Mouse (Mus musculus) brain, adult 2 months (tissue): ENCODE measurements at regions not wholly inside any gene's neighbourhood (a gene's known extent, or its start where the extent isn't known, plus 50 kb on each side); places are given as distances from the start of the nearest gene placed in this dataset.

Experiments
- DNase-seq: peaks from one replicate; pipeline ENCODE4 v3.0.0; 2011; ENCODE audit warnings: low read depth, low spot score

DNA sequence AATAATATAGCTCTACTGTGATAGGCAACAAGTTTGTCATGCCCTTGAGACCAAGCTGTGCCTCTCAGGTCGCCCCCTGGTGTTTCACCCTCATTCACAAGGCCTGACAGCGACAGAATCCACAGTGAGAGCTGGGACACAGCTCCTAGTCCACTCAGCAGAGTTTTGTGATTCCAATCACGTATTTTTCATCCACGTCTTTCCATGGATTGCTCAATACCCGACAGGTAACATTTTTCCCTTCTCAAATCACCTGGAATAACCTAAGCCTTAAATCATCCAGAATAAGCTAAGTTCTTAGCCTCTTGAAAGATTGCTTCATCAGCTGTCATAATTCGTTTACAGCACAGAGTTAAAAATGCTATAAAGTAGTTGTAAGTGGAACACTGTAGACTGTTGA, 211.3 kb downstream of the Ccdc91 start:
- DNase-seq, result no peak

GRCm38 (mm10) chr6:147698255-147698654, 222.6 kb downstream of the Ccdc91 start:
- no peak for DNase-seq

GRCm38 (mm10) chr6:147699449-147699848, 223.8 kb downstream of the Ccdc91 start:
- DNase-seq, result no peak

DNA sequence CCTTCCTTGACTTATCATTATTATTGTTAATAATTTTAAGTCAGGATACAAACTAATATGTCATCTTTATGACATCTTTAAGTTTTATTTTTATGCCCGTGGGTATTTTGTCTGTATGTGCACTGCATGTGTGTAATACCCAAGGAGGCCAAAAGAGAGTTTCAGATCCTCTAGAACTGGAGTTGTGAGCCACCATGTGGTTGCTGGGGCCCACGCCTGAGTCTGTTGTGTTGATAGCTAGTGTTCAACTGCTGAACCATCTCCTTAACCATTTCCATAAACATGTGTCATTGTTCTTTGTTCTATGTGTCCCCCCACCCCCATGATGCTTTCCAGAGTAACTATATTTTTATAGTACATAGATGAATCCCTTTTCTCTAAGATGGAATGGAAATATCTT, 225.0 kb downstream of the Ccdc91 start:
- no peak for DNase-seq

GRCm38 (mm10) chr6:147701956-147702355, 226.3 kb downstream of the Ccdc91 start:
- DNase-seq, result no peak

DNA sequence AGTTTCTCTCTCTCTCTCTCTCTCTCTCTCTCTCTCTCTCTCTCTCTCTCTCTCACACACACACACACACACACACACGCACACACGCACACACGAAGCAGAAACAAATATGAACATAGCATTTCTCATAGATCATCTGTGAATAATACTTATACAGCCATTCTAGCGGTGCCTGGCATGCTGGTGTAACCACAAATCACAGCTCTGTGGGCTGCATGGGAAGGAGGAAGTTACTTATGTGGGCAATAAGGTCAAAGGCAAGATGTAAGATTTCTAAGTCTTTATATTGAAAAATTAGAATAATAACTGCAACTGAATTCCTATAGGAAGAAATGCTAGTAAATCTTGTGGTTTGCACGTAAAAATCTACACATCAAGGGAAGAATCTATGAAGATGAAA, 228.7 kb downstream of the Ccdc91 start:
- no peak for DNase-seq

DNA sequence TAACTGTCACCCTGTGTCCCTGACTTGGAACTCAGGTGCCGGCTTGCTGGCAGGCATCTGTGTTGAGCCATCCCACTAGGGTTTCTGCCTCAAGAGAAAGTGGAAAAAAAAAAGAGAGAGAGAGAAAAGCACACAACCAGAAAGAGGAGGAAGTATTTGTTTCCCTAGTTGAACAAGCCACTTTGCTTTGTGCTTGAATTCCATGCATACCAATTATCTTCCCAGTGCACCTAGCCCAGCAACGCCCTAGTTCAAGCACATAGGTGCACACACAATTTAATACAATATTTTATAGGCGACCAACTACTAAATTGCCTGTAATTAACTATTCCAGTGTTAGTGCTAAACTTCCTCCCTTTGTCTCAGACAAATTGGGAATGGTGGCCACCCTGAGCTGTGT, 230.3 kb downstream of the Ccdc91 start:
- DNase-seq, result no peak

DNA sequence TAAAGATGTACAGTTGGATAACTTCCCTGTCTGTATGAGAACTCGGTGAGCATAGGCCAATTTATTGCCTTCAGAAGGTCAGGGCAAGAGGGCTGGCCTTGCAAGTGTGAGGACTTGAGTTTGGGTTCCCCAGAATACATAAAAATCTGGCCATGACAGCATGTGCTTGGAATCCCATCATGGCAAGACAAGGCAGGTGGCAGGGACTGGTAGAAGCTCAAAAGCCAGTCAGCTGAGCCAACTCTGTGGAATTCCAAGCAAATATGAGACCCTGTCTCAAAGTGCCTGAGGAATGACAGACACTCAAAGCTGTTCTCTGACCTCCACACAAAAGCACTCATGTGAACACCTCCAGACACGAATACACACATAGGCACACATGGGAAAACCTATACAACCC, 231.1 kb downstream of the Ccdc91 start:
- DNase-seq, result no peak

DNA sequence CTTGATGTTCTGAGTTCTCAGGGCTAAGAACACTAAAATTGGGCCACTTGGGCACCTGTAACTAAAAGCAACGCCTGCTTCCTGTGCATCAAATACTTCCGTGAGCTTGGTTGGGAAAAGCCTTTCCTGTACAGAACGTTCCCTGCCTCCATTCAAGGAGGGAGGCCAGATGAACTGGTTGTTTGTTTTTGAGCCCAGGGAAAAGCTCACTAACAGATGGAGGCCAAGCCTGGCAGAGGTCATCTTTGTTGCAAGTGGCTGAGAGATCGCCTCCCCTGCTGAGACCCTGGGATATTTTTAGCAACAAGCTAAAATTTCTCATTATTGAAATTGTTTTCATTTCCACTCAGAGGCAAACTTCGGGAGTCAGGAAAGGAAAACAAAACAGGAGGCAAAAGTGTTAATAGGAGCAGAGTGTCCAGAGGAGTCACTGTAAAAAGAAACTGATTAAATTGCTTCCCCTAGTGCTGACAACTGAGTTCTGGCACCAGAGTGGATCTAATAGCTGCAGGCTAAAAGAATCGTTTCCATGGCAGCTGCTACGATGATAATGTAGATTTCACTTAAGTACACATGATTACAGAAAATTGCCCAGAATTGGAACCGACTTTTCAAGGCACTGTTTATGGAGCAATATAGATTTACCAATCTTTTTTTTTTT, 242.6 kb downstream of the Ccdc91 start:
- DNase-seq, result peak; percentile 96

GRCm38 (mm10) chr6:147718713-147719490, 243.3 kb downstream of the Ccdc91 start:
- DNase-seq, result peak; percentile 35

- no peak for DNase-seq
These were observed 243.9 kb downstream of the Ccdc91 start for GRCm38 (mm10) chr6:147719539-147719938.

- peak; percentile 63 for DNase-seq
These were observed 247.7 kb downstream of the Ccdc91 start for GRCm38 (mm10) chr6:147723336-147723735.

DNA sequence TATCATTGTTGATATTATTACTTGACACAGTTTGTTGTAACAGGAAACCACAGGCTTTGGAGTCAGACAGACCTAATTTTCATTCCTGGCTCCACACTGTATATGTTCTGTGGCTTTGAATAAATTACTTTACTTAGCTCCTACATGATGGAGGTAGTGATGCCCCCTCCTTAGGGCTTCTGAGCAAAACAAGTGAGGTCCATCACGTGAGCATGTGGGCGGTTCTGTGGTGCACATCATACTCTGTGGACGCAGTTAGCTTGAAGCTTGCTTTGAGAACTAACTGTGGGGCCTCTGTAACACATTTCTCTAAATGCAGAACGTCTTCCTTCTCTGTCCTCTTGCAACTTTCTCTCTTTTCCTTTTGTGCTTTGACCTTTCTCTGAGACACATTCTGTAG, 251.4 kb downstream of the Ccdc91 start:
- peak; percentile 38 for DNase-seq

- peak; percentile 43 for DNase-seq
These were observed 252.3 kb downstream of the Ccdc91 start for GRCm38 (mm10) chr6:147727644-147728533.

GRCm38 (mm10) chr6:147729721-147730120, 254.1 kb downstream of the Ccdc91 start:
- DNase-seq, result no peak

- DNase-seq, result no peak
These were observed 263.1 kb downstream of the Ccdc91 start for GRCm38 (mm10) chr6:147738621-147739325.

DNA sequence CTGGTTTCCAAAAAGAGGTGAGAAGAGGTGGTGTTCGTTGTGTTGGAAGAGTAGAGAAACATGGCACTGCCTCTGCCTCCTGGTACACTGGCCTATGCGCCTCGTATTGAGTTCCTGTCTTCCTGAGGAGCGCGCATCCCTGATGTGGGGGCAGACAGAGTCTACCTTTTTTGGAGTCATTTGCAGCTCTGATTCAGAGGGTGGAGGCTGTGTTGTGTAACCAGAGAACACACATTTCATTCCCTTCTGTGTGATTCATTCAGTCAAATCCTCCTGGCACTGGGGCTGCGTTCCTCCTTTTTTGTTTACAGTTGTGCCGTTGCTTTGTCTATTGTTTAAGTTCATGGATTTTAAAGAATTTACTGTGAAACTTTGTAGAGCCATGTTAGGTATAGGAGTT, 265.8 kb downstream of the Ccdc91 start:
- peak; percentile 85 for DNase-seq

DNA sequence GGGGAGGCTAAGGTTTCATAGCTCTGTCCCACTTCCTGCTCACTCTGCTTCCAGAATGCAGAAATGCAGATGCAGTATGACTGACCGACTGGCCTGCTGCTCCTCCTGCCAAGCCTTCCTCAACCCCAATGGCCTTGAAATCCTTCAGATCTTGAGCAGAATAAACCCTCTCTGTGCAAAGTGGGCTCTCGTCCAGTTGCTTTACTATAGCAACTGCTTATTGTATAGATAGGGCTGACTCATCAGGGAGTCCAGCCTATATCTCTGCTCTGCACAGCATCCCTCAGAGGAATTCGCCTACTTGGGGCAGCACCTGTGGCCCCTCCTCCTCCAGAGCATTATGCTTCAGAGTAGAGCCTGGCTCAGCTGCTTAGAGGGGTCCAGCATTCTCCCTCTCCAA, 268.5 kb downstream of the Ccdc91 start:
- peak; percentile 28 for DNase-seq

DNA sequence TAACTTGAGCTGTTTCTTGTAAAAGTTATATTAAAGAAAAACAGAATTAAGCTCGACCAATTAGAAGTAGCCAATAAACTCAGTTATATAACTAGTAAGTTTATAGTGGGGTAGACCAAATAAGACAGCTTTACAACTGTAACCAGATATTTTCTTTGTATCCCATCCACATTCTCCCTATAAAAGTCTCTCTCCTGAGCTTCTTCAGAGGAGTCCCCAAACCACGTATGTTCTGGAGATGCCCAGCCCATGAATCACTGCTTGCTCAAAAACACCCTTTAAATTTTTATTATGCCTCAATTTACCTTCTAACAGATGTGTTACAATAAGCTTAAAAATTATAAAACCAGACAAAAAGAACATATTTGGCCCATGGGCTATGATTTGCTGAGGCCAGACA, 270.1 kb downstream of the Ccdc91 start:
- no peak for DNase-seq

- DNase-seq, result peak; percentile 50
These were observed 272.3 kb downstream of the Ccdc91 start for GRCm38 (mm10) chr6:147747945-147748344.

GRCm38 (mm10) chr6:147752301-147752700, 276.7 kb downstream of the Ccdc91 start:
- no peak for DNase-seq

GRCm38 (mm10) chr6:147753828-147754227, 278.2 kb downstream of the Ccdc91 start:
- no peak for DNase-seq
